Mouse (Mus musculus): ENCODE results near the gene Abtb1. TPM values are rescaled to one million over a fixed set of nuclear protein-coding genes. Genes with fewer than 3 reads are reported as not detected.
A peak's percentile ranks its signal among the peaks of the same experiment; 100 is the strongest.

Gene Abtb1
- total RNA-seq (2021), result 10 to 100 TPM; 38.8 to 44.3 TPM
- long read RNA-seq, experiment 1, transcript Abtb1-201 (12 exons, 1,845 nt), result major isoform, 12 of 49 reads
- long read RNA-seq, experiment 1, partial matches to known transcripts, result 4 of 49 reads
- long read RNA-seq, experiment 1, other reads (novel, unspliced or antisense), result 33 of 49 reads
- long read RNA-seq, experiment 2, transcript Abtb1-201 (12 exons, 1,845 nt), result major isoform, 9 of 23 reads
- long read RNA-seq, experiment 2, partial matches to known transcripts, result 0 of 23 reads
- long read RNA-seq, experiment 2, other reads (novel, unspliced or antisense), result 14 of 23 reads

- peak; percentile 97 for DNase-seq (ENCODE audit: low spot score in 2 of 2)
Observed at GRCm38 (mm10) chr6:88841781-88842689, at the start of gene Abtb1. TSS of gene Abtb1 (minus strand) at chr6:88841984.

- DNase-seq (ENCODE audit: low spot score in 2 of 2), result no peak
Observed at GRCm38 (mm10) chr6:88890832-88891231, 49.0 kb upstream of the Abtb1 start.

GRCm38 (mm10) chr6:88889410-88890042 lies 47.7 kb upstream of the Abtb1 start:
- no peak for DNase-seq (ENCODE audit: low spot score in 2 of 2)

- no peak for DNase-seq (ENCODE audit: low spot score in 2 of 2)
Observed at GRCm38 (mm10) chr6:88886417-88886967, 44.7 kb upstream of the Abtb1 start.

GRCm38 (mm10) chr6:88885644-88886416 lies 44.0 kb upstream of the Abtb1 start:
- DNase-seq (ENCODE audit: low spot score in 2 of 2), result no peak

- DNase-seq (ENCODE audit: low spot score in 2 of 2), result no peak
Observed at GRCm38 (mm10) chr6:88884690-88885089, 42.9 kb upstream of the Abtb1 start.

- DNase-seq (ENCODE audit: low spot score in 2 of 2), result no peak
Observed at GRCm38 (mm10) chr6:88884195-88884594, 42.4 kb upstream of the Abtb1 start.

- DNase-seq (ENCODE audit: low spot score in 2 of 2), result no peak
Observed at GRCm38 (mm10) chr6:88881334-88881733, 39.5 kb upstream of the Abtb1 start.

GRCm38 (mm10) chr6:88879471-88879870 lies 37.7 kb upstream of the Abtb1 start:
- no peak for DNase-seq (ENCODE audit: low spot score in 2 of 2)

- DNase-seq (ENCODE audit: low spot score in 2 of 2), result peak; percentile 82 to 85
Observed at GRCm38 (mm10) chr6:88874868-88875508, 33.2 kb upstream of the Abtb1 start, which contains the start of gene Podxl2. TSS of gene Podxl2 (minus strand) at chr6:88875044.

- DNase-seq (ENCODE audit: low spot score in 2 of 2), result peak; percentile 38 to 54
Observed at GRCm38 (mm10) chr6:88873965-88874867, 32.4 kb upstream of the Abtb1 start.

GRCm38 (mm10) chr6:88872811-88873210 lies 31.0 kb upstream of the Abtb1 start:
- DNase-seq (ENCODE audit: low spot score in 2 of 2), result no peak

- peak; percentile 45 to 52 for DNase-seq (ENCODE audit: low spot score in 2 of 2)
Observed at GRCm38 (mm10) chr6:88871546-88871945, 29.8 kb upstream of the Abtb1 start.

GRCm38 (mm10) chr6:88870594-88870993 lies 28.8 kb upstream of the Abtb1 start:
- no peak for DNase-seq (ENCODE audit: low spot score in 2 of 2)

GRCm38 (mm10) chr6:88869459-88869858 lies 27.7 kb upstream of the Abtb1 start:
- DNase-seq (ENCODE audit: low spot score in 2 of 2), result peak; percentile 39 to 62

GRCm38 (mm10) chr6:88865704-88866103 lies 23.9 kb upstream of the Abtb1 start:
- DNase-seq (ENCODE audit: low spot score in 2 of 2), result no peak

GRCm38 (mm10) chr6:88860914-88861313 lies 19.1 kb upstream of the Abtb1 start:
- DNase-seq (ENCODE audit: low spot score in 2 of 2), result no peak

- DNase-seq (ENCODE audit: low spot score in 2 of 2), result no peak
Observed at GRCm38 (mm10) chr6:88858341-88858740, 16.6 kb upstream of the Abtb1 start.

GRCm38 (mm10) chr6:88857830-88858229 lies 16.0 kb upstream of the Abtb1 start:
- no peak for DNase-seq (ENCODE audit: low spot score in 2 of 2)

Data from left cerebral cortex, adult 18-20 months (tissue).